Mouse (Mus musculus) G1E (cell line): Measurements from ENCODE around the gene Mlxip. TPM values are rescaled to one million over a fixed set of nuclear protein-coding genes. Genes with fewer than 3 reads are reported as not detected.

ENCODE experiments used
- ATAC-seq: 2 replicates; pipeline ENCODE4 v1.8.0; 2016; ENCODE audit warnings: mild to moderate bottlenecking; ENCODE audit not compliant: insufficient number of reproducible peaks, poor library complexity, low FRiP score, severe bottlenecking; ENCODE audit errors: extremely low read depth
- DNase-seq: peaks from one replicate; pipeline ENCODE4 v3.0.0; 2012; ENCODE audit warnings: low spot score
- H3K27me3 ChIP-seq: 2 replicates; pipeline ENCODE4 v1.6.1; 2012; ENCODE audit warnings: mild to moderate bottlenecking, low read length, inconsistent platforms; ENCODE audit not compliant: insufficient read depth
- H3K36me3 ChIP-seq: replicated peaks from 2 replicates; pipeline ENCODE3; 2012; ENCODE audit warnings: mild to moderate bottlenecking, inconsistent platforms
- H3K4me1 ChIP-seq: 2 replicates; pipeline ENCODE4 v1.6.1; 2012; ENCODE audit warnings: low read depth, low read length, inconsistent platforms, mixed read lengths; ENCODE audit not compliant: insufficient read depth
- H3K4me3 ChIP-seq: 2 replicates; pipeline ENCODE4 v1.5.1; 2012; ENCODE audit warnings: low read depth, mild to moderate bottlenecking, inconsistent platforms, low read length, moderate library complexity, mixed read lengths
- H3K9me3 ChIP-seq: replicated peaks from 2 replicates; pipeline ENCODE4 v1.6.1; 2012; ENCODE audit warnings: inconsistent platforms
- CTCF ChIP-seq: IDR thresholded peaks from 2 replicates; pipeline ENCODE4 v1.5.1; 2012; ENCODE audit warnings: low read depth, low read length, inconsistent platforms, mixed read lengths
- GATA1 ChIP-seq: IDR thresholded peaks from 2 replicates; pipeline ENCODE4 v1.6.1; 2012; ENCODE audit warnings: borderline replicate concordance, low read length, inconsistent platforms, mixed read lengths
- GATA2 ChIP-seq: IDR thresholded peaks from 2 replicates; pipeline ENCODE4 v1.6.1; 2012; ENCODE audit warnings: low read depth, low read length, inconsistent platforms, borderline replicate concordance
- POLR2AphosphoS5 ChIP-seq: IDR thresholded peaks from 2 replicates; pipeline ENCODE4 v1.6.1; 2012; ENCODE audit warnings: low read depth, low read length, inconsistent platforms; ENCODE audit not compliant: insufficient replicate concordance
- TAL1 ChIP-seq: conservative IDR thresholded peaks from 2 replicates; pipeline ENCODE4 v1.6.1; 2012; ENCODE audit warnings: low read depth, low read length, inconsistent platforms, mixed read lengths
- polyA plus RNA-seq: library from polyadenylated mRNA; stranded (reverse); fragments of >175 nt; gene quantifications from 2 replicates; pipeline ENCODE4 v1.2.3, GENCODE M21; 2012
- total RNA-seq, 2 experiments: library from RNA; stranded (forward) in 1 of 2; stranded (reverse) in 1 of 2; fragments of 200-1000 nt in 1 of 2; fragments of >200 nt in 1 of 2; fragmentation: Nextera tagmentation in 1 of 2; gene quantifications; 2 replicates each; pipeline ENCODE4 v1.2.3; 2014 to 2017

Gene Mlxip
- total and polyA plus RNA-seq, 3 experiments = 3.9 to 42.8 (median 15.8) TPM

DNA sequence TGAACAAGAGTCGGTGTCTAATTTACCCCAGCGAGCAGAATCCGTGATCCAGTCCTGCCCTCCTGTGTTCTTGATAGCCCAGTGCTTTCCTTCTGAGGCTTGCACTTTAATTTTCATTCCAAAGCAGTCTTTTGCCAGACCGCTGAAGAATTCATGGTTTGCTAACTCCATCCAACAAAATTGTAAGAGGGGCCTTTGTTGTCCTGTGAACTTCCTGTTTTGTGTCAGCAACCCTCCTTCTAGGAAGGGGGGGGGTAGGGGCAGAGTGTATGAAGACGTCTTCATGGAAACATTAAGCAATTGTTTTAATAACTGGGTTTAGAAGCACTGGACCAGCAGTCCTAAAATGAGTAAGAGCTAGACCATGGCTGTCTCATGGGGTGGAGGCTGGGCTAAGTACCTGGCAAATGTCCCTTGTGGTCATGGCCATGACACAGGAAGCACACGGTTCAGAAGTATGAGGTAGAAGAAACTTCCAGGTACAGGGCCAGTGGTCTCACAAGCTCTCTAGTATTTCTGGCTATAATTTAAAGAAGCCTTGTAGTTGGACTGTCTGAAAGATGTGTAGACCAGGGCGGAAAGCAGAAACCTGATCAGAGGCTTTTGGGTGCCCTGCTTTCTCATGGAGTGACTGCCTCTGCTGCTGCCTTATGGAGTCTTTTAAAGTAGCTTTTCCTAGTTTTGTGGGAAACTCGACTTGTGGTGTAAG is 41.6 kb downstream of the Mlxip start:
- Histone ChIP-seq H3K9me3 (no peaks in the 10 kb centered on the region), H3K36me3 (peaks cover 50% of the 10 kb centered on the region), H3K4me3 (no peak overlapping the region), H3K27me3 (no peaks in the 10 kb centered on the region), H3K4me1 (peaks cover 9% of the 10 kb centered on the region)
- TF ChIP-seq GATA1 = no peak
- no peak for TF ChIP-seq POLR2AphosphoS5
- no peak for TF ChIP-seq CTCF
- TF ChIP-seq TAL1 = no peak
- no peak for TF ChIP-seq GATA2
- ATAC-seq = no peak
- no peak for DNase-seq

DNA sequence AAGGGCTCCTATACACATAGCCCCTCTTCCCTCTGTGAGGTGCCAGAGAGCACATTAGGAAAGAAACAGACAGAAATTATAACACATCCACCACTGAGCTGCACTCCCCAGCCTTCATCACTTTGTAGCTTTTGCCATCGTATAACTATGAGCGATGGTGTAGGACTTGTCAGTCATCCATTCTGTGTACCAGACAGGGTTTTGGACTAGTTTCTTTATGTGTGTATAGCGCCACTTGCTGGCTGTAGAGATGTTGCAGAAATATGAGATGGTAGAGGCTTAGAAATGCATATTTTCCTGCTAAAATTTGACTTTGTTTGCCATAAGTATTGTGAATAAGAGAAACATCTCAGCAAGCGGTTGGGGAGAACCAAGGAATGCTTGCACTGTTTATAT is 42.2 kb downstream of the Mlxip start:
- no peak for TF ChIP-seq TAL1
- peak; percentile 2; the same call in 1 of the 2 replicates for TF ChIP-seq CTCF
- peak; percentile 35 for DNase-seq
- Histone ChIP-seq H3K4me1 (peaks cover 9% of the 10 kb centered on the region), H3K9me3 (no peaks in the 10 kb centered on the region), H3K4me3 (no peak overlapping the region), H3K36me3 (peaks cover 47% of the 10 kb centered on the region), H3K27me3 (no peaks in the 10 kb centered on the region)
- no peak for ATAC-seq

DNA sequence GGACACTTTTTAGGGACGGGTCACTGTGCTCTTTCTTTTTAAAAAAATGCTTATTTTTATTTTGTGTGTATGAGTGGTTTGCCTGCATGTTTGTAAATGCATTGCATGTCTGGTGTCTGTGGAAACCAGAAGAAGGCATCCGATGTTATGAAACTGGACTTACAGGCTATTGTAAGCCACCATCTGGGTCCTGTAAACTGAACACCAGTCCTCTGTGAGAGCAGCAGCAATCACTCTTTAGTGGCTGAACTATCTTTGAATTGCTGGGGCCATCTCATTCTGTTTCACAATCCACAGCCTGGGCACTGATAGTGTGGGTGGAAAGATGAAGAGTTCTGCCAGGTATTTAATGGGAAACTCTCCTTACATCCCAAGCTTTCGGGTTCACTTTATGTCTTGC is 43.8 kb downstream of the Mlxip start:
- peaks cover 9% of the 10 kb centered on the region for H3K4me1 ChIP-seq
- no peak for DNase-seq
- no peak for ATAC-seq
- no peaks in the 10 kb centered on the region for H3K9me3 ChIP-seq
- H3K27me3 ChIP-seq = no peaks in the 10 kb centered on the region
- H3K4me3 ChIP-seq = no peak overlapping the region
- TF ChIP-seq CTCF (no peak), TAL1 (no peak), POLR2AphosphoS5 (no peak), GATA1 (no peak), GATA2 (no peak)
- H3K36me3 ChIP-seq = peaks cover 59% of the 10 kb centered on the region

DNA sequence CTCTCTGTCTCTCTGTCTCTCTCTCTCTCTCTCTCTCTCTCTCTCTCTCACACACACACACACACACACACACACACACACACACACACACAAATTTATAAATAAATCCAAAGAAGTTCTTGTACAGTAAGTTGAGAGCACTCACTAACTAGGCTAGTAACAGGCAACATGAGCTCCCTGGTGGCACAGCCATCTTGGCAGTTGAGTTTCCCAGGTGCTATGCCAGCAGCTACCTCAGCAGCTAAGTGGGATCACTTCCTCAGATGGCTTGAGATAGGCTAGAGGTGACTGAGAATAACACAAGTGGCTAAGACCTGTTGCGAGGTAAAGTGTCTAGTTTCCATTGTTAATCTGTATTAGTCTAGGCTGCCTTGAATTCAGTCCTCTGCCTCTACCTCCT is 44.7 kb downstream of the Mlxip start:
- no peak overlapping the region for H3K4me3 ChIP-seq
- ATAC-seq (no peak), DNase-seq (no peak)
- no peaks in the 10 kb centered on the region for H3K27me3 ChIP-seq
- no peaks in the 10 kb centered on the region for H3K9me3 ChIP-seq
- peaks cover 67% of the 10 kb centered on the region for H3K36me3 ChIP-seq
- H3K4me1 ChIP-seq = peaks cover 9% of the 10 kb centered on the region
- TF ChIP-seq GATA1 = no peak
- TF ChIP-seq POLR2AphosphoS5 = no peak
- no peak for TF ChIP-seq TAL1
- no peak for TF ChIP-seq CTCF
- no peak for TF ChIP-seq GATA2

DNA sequence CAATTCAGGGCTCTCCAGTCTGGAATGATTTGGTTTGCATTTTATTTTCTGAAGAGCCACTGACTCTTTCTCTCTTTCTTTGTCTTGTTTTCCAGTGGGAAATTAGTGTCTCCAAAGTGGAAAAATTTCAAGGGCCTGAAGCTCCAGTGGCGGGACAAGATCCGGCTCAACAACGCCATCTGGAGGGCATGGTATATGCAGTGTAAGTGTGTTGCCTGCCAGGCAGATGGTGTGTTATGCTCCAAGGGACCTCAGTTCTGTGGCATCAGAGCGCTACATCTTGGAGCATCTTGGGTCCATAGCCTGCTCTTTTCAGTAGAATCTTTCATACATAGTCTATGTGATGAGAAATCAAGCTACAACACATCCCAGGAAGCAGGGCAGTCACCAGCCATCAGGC is 45.3 kb downstream of the Mlxip start:
- no peak for TF ChIP-seq GATA1
- TF ChIP-seq CTCF = no peak
- no peak for TF ChIP-seq TAL1
- TF ChIP-seq POLR2AphosphoS5 = no peak
- no peak for TF ChIP-seq GATA2
- Histone ChIP-seq H3K9me3 (no peaks in the 10 kb centered on the region), H3K27me3 (no peaks in the 10 kb centered on the region), H3K4me1 (peaks cover 9% of the 10 kb centered on the region), H3K4me3 (no peak overlapping the region), H3K36me3 (peaks cover 73% of the 10 kb centered on the region)
- ATAC-seq (no peak), DNase-seq (no peak)

DNA sequence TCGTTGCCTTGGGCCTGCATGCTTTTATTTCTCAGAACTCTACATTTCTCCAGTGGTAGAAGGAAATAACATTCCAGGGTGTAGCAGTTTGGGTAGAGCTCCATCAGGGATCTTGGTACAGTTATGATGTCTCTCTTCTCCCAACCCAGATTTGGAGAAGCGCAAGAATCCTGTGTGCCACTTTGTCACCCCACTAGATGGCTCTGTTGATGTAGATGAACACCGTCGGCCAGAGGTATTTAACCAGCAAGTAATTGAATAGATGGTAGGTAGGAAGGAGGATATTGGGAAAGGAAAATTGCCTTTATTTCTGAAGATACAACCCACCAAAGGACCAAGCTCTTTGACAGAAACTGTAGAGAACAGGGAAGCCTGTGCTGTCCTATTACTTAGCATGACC is 46.1 kb downstream of the Mlxip start:
- Histone ChIP-seq H3K4me1 (peaks cover 9% of the 10 kb centered on the region), H3K4me3 (no peak overlapping the region), H3K36me3 (peaks cover 80% of the 10 kb centered on the region), H3K9me3 (no peaks in the 10 kb centered on the region), H3K27me3 (no peaks in the 10 kb centered on the region)
- TF ChIP-seq GATA1 (no peak), TAL1 (no peak), POLR2AphosphoS5 (no peak), CTCF (no peak), GATA2 (no peak)
- DNase-seq (no peak), ATAC-seq (no peak)

DNA sequence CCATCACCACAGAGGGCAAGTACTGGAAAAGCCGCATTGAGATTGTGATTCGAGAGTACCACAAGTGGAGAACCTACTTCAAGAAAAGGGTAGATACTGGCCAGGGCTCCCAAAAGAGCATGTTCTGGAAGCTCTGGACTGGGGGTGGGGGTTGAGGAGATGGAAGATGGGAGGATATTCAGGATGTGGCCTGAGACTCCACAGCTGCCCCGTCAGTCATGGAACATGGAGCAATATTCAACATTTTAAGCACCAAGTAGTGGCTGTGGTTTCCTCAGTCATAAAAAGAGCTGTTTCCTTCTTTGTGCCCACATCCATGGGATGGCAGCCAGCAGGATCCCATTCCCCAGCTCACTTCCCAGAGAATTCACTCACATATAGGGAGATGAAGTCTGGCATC is 47.7 kb downstream of the Mlxip start:
- DNase-seq (no peak), ATAC-seq (no peak)
- no peak overlapping the region for H3K4me3 ChIP-seq
- TF ChIP-seq GATA1 (no peak), GATA2 (no peak), CTCF (no peak), POLR2AphosphoS5 (no peak), TAL1 (no peak)
- H3K36me3 ChIP-seq = peaks cover 88% of the 10 kb centered on the region
- H3K9me3 ChIP-seq = no peaks in the 10 kb centered on the region
- H3K27me3 ChIP-seq = no peaks in the 10 kb centered on the region
- no peaks in the 10 kb centered on the region for H3K4me1 ChIP-seq
